Mouse (Mus musculus) frontal cortex, postnatal 25 days (tissue): ENCODE measurements around the gene Gal.
A peak's percentile ranks its signal among the peaks of the same experiment; 100 is the strongest.

ENCODE experiments used
- DNase-seq, 2 experiments: peaks; one replicate each; pipeline ENCODE4 v3.0.0; 2022; ENCODE audit warnings: low spot score in 2 of 2

The Gal gene

DNA sequence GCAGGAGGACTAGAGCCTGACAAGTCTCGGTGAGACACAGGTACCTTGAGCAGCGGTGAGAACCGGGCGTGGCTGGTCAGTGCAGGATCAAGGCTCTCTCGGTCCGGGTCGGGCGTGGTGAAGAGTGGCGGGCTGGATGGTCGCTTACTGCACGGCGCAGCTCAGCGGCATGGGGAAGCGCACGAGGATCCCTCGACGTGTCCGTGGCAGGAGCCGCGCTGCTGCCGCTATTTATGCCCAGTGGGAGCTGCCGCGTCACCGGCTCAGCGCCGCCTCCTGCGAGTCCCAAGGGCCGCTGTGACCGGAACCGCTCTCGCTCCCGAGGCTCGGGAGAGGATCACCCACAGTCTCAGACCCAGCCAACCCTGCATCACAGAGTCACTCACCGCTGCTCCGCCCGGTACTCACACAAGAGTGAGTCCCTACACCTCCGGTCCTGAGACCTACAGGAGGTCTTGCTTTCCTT is at the start of gene Gal:
Gal (minus strand) TSS at position 277 of the 466 bp plus-strand sequence.
- DNase-seq: no peak

DNA sequence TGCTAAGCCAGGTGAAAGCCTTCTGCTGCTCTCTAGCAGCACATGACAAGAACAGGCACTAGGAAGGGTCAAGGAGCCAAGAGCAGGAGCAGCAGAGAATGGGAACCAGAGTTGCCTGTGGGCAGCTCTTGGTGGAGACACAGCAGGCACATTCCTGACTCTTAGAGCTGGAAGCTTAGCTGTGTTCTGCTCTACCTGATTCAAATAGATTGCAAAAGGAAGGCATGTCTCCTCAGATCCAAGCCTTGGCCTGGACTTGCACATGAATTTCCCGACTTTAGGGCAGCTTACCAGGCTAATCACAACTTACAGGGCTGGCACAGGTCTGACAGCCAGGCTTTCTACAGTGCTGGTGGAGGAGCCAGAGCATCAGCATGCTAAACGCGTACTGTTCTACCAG is 45.6 kb upstream of the Gal start:
- no peak for DNase-seq

DNA sequence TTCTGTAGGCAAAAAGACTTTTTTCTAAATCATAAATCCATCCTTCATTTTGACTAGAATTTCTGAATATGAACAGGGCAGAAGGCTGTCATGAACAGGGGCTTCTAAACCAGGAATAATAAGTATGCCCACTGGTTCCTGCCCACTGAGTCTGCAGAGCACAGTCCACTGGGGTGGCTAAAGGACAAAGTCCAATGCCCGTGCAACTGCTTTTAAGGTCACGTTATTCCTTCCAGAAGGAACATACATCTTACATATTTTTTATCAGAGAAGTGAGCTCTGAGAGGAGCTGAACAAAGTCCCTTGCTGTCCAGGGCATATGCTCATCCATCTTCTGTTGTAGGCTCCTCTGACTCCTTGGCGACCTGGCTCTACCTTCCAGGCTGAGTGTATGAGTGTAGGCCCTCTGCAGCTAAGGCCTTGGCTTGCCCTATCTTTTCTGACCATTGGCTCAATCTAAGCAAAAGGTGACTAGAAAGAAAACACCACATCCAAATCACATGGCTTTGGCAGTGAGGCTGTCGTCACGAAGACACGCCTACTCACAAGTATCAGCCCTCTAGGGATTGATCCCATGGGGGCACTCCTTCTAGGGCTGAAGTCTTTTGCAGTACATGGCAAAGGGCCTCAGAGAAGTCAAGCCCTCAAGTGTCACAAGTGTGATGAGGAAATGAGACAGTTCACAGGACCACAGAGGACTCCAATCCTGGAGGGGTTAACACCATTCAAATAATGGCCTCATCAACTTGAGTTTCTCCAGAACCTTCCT is 44.2 kb upstream of the Gal start:
- DNase-seq: no peak

DNA sequence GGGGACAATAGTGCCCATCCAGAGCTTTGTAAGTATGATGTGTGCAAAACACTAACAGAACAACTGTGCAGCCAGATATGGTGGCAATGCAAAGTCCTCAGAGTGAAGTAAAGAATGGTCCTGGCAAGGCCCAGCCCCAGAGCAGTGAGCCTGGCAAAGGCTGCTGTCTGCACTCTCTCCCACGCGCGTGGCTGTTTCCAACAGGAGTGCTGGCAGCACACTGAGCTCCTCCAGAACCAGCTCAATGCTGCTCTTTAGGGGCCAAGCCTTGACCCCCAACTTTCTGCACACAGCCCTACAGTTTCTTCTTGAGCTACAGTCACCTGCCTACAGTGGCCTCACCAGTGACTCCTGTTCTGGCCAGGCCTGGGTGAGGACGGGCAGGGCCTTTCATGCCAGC is 43.4 kb upstream of the Gal start:
- DNase-seq: no peak

DNA sequence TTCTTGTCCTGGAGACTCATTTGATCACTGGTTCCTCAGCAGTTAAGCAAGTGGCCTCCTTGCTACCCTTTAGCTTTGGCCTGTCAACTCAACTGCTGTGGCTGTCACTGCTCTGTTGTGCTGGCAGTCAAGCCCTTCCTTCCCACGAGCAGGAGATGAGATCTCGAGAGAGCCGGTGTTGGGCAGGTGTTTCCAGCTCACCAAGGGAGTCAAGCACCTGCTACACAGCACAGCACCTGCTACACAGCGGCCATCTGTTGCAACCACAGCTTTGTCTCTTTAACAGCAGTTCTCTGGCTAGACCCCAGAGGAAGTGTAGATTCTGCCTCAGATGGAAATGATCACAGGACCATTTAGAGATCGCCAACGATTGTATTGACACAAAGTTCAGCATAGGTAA is 37.3 kb upstream of the Gal start:
- no peak for DNase-seq

DNA sequence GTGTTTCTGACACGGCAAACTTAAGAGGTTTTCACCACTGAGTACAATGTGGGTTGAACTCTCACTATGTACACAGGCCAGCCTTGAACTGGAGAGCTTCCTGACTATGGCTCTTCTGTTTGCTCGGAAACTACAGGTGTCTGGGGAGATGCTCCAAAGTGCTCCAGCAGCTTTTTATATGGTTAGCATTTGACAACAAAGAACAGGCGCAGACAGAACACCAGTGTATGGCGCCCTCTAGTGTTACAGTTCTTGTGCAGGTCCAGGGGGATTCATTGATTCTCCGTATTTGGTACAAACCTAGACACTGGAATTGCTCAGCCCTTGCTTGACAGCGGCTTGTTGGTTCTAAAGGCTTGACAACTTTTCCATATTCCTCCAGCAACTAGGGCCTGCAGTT is 36.8 kb upstream of the Gal start:
- DNase-seq: peak; percentile 54 to 63

DNA sequence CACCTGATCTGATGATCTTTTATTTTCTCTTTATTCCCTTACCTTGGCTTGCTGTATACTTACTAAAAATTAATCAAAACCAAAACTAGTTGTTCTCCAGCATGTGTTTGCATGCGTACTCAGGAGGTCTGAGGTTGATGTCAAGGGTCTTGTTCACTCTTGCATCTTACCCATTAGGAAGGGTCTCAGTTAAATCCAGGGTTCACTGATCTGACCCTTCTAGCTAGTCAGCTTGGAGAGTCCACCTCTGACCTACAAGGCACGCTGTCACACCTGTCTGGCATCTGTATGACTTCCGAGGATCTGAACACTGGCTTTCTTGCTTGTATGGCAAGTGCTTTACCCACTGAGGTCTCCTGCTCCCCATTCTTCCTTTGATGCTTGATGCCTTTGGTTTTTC is 36.4 kb upstream of the Gal start:
- no peak for DNase-seq

DNA sequence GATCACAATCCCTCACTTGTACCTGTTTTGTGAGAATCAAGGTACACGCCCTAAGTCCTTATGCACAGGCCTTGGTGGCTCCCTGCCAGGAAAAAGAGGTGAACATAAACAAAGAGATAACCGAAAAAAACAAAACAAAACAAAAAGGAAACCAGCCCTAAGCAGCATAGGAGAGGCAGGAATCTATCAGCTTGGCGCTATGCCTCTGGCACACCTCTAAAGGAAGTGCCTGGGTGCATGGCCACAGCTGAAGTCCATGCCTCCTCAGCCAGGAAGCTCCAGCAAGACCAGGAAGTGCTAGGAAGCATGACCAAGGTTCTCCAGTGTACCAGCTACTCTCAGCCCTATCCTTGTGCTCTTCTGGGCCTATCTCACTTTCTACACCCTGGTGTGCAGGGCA is 34.9 kb upstream of the Gal start:
- no peak for DNase-seq

DNA sequence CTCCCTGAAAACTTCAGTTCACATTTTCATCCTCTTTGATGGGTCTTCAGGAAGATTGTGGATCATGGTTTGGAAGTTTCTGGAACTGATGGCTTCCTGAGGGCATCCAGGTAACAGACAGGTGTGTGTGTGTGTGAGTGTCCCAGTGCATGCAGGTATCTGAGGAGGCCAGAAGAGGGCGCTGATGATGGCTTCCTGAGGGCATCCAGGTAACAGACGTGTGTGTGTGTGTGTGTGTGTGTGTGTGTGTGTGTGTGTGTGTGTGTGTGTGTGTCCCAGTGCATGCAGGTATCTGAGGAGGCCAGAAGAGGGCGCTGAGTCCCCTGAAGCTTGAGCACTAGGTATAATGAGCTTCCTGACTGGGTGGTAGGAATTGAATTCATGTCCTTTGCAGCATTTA is 33.0 kb upstream of the Gal start:
- DNase-seq: no peak

DNA sequence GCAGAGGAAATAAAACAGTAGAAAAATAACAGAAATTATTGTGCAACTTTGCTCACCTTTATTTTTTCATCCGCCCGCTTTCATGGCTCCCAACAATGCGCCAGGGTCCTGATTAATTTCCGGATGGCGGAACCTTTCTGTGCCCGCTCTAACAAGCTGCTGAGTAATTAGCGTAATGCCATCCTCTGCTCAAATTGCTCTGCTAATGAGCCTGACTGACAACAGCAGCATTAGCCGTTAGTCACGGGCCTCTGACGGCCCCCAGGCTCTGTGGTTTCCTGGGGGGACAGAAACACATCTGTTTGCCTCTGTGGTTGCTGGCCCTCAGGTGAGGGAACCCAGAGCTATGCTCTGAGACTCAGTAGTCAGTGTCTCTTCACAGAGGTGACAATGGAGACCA is 26.7 kb upstream of the Gal start:
- DNase-seq: no peak

DNA sequence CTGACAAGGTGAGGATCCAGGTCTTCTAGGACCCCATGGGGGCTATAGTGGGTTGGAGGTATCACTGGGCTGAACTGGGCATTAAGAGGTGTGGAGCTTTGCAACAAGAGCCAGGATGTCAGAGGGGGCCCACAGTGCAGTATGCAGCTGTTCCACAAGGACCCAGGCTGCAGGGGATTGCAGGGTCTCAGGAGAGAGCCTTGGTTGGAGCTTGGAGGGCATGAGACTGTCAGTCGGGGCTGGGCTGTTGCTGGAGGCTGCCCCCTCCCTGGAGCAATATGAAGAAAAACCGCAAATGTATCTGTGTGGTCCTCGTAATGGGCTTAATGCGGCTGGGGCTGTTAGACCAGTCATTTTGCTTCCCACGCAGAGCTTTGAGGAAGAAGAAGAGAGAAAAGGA is 26.3 kb upstream of the Gal start:
- DNase-seq: no peak

DNA sequence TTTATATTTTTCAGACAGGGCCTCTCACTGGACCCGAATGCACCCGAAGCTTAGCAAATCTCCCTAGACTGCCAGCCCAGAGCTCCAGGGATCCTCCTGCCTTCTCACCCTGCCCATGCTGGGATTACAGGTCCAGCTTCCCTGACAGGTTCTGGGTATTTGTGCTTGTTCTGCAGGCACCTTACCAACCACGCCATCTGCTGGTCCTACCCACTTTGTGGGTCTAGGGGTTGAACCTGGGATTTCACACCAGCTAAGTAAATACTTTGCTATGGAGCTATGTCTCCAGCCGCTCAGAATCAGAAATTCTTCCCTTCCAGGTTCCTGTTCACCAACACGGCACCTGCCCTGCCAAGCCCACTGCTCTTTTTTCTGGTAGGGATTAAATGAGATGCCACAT is 23.6 kb upstream of the Gal start:
- DNase-seq: no peak

DNA sequence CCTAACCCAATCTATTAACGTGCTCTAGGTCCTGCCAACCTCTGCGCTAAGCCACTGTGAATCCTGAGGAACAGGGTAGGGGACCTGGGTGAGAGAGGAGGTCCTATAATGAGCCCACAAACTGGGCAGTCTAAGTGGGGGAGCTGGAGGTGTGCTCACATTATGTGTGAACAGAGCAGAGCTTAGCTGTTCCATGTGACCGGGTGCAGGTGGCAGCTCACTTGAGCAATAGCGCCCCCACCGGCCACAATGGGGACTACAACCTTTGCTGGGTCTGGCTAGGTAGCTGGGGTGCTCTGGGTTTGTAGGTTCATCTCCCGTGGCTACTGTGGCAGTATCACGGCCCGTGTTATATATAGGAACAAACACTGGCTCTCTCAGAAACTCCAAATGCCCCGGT is 22.5 kb upstream of the Gal start:
- DNase-seq: no peak

DNA sequence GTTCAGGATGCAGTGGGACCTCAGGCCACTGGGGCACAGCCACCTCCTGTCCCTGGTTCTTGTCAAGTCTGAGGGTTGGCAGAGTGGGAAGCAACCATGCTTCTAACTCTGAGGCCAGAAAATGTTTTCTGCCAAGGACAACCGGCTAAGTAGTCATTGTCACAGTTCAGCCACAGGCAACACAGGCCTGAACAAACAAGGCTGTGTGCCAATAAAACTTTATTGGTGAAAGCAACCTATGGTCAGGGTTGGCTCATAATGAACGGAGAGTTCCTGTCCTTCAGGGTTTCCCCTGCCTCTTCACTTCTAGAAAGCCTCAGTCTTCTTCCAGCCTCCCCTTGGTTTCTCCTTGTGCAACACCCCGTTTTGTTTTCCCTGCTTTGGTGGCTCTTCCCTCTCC is 21.5 kb upstream of the Gal start:
- no peak for DNase-seq

DNA sequence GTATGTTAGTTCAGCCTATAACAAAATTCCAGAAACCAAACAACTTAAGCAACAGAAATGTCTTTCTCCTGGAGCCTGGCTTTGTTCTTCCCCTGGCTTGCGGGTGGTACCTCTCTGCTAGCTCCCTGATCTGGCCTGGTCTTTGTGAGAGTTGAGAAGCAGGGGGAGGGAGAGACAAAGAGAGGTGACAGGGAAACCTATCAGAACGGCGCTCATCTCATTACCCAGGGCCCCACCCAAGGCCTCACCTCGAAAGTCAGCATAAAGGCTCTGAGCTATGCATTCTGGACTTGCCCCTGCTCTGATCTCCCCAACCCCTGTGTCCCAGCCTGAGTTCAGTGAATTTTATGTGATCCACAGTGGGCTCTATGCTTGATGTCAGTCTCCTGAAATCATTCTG is 20.3 kb upstream of the Gal start:
- DNase-seq: no peak

DNA sequence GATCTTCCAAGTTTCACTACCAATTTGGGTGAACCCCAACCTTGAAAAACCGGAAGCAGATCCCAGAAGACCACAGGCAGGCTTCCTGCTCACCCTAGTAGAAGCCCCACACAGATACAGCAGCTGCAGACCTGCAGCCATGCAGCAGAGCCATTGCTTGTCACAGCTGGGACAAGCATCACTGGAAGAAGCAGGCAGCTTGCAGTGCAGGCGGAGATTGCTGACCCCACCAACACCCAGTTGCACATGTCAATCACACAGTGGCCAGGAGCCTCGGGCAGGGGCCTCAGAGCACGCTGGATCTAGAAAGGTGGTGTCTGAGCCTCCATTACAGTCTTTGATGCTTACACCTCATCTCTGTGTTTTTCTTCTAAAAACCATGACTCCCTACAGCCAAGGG is 19.8 kb upstream of the Gal start:
- no peak for DNase-seq

DNA sequence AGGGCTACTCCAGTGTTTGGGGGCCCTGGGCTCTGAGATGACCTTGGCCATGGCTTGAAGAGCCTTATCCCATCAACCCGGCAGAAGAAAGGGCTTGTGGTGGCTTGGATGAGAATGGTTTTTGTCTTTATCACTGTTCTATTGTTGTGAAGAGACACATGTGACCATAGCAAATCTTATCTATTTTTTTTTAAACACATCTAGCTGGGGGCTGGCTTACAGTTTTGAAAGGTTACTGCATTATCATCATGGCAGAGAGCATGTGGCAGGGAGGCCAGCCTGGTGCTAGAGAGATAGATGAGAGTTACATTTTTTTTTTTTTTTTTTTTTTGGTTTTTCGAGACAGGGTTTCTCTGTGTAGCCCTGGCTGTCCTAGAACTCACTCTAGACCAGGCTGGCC is 17.6 kb upstream of the Gal start:
- DNase-seq: no peak

DNA sequence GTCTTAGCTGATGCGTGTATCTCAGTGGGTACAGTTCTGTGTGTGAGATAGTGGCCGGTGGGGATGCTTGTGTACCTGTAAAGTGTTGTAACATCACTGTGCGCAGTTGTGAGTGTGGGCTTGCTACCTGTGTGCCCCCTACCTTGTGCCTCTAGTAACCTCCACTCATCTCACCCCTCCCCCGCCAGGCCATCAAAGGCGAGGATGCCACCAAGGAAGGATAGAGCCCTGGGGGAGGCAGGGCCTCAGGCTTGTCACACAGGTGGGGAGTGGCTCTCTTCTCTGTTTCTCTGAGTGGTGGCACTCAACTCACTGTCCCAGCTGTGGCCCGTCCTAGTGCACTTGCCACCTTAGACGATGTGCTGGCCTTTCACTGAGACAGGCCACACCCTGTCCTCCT is 16.7 kb upstream of the Gal start:
- no peak for DNase-seq

DNA sequence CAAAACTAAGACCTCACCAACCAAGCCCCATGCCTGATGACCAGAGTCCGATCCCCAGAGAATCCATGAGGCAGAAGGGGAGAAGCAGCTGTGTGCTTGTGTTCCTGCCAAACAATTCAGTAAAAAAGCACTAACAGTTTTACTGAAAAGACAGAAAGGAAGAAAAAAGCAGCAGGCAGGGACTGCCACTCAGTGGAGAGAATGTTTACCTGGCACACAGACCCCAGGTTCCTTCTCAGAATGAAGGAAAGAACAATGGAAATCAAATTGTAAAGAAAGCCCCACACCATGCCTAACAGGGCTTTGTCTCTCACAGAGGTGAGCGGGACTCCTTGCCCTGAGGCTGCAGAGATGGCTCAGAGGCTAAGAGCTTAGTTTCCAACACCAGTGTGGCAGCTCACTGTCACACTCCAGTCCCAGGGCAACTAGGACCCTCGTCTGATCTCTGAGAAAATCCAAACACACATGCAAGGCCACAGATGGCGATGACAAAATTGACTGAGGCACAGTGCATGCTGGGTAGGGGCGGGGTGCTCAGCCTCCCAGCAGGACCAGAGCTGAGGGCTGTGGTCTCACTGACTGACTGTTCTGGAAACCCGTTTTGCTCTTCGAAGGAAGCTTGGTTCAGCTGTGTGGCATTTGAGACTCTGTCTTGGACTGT is 14.9 kb upstream of the Gal start:
- DNase-seq: no peak

DNA sequence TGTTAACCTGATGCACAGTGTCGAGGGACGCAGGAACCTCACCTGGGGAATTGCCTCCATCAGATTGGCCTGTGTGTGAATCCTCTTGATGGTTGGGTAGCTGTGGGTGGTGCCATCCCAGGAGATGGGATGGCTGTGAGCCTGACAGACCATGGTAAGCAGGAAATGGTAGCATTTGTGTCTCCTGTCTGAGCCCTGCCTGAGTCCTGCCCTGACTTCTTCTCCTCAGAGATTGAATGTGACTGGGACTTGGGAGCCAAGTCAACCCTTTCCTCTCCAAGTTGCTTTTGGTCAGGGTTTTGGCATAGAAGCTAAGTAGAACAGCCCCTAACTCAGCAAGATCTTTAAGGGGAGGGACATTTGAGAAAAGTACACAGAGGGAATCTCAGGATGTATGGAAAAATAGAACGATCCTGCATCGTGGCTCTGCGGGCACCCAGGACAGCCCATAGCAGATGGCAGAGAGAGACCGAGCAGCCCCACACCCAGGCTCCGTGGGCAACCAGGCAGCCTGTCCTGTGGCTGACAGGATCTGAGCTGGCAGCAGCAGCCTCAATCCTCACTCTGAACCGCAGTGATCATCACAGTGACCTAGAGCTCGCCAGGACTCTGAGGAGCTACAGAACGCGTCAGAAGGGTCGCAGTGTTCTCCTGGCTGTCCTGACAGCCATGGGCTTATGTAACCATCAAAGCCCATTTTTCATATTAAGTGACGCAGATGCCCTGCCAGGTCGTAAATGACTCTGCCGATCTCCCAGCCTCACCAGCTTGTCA is 13.9 kb upstream of the Gal start:
- DNase-seq: no peak

DNA sequence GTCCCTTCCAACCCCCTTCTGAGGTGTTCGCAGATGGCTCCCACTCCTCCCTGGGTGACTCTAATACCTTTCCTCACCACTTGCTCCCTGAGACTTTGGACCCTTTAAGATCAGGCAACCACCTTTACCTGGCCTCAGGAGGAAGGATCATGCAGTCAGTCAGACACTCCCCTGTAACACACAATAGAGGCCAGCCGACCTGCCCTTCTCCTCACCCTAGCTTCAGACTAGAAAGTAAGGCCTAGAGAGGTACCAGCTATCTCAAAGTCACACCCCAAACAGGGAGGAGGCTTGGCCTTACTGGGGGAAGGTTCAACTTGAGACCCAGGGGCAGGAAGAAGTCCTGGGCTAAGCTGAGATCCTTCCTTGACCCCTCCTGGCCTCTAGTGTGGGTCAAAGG is 9.9 kb upstream of the Gal start:
- DNase-seq: no peak

DNA sequence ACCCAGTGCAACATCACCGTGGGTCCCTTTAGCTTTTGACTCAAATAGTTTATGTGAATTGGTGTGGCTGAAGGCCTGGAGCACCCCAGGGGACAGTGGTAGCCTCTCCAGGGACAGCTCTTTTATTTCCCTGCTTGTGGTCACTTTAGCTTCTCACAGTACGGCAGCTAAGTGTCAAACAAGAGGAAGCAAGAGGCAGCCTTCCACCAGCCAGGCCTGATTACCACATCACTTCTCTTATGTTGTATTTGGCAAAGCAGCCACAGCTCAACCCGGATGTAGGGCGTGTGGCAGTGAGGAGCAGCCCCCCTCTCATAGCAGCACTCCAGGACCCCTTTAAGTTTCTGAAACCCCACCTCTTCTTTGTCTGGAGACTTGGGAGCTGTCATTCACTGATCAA is 8.6 kb upstream of the Gal start:
- DNase-seq: no peak

DNA sequence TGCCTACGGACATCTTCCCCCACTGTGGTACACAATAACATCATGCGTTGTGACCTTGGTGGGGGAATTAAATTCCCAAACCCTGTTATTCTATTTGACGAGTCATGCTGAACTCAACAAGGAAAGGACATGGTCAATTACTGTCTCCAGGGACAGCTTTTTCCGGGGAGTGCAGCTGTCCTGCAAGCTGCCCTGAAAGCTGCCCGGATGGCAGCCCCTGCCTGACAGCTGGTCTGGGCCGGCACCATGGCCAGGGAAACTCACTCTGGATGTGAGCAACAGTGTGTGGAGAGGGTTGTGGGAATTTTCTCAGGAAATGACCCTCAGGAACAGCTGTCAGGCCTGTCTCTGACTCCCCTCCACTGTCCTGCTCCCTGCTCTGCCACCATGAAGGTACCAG is 8.1 kb upstream of the Gal start:
- no peak for DNase-seq
